Mouse (Mus musculus) heart, adult 2 months (tissue): ENCODE measurements at regions not wholly inside any gene's neighbourhood (a gene's known extent, or its start where the extent isn't known, plus 50 kb on each side); places are given as distances from the start of the nearest gene placed in this dataset.

Source experiments
- DNase-seq, 2 experiments: peaks; one replicate each; pipeline ENCODE4 v3.0.0; 2021
- H3K27ac ChIP-seq: fragments of 200-600 bp; 2 replicates; pipeline ENCODE4 v1.8.1; 2022
- H3K27me3 ChIP-seq: fragments of 200-500 bp; 2 replicates; pipeline ENCODE4 v1.6.1; 2012; ENCODE audit warnings: mild to moderate bottlenecking, low read length, inconsistent platforms, mixed read lengths; ENCODE audit not compliant: control insufficient read depth, insufficient read depth
- H3K36me3 ChIP-seq: fragments of 200-500 bp; 2 replicates; pipeline ENCODE4 v1.6.1; 2012; ENCODE audit warnings: low read length, inconsistent platforms; ENCODE audit not compliant: control insufficient read depth, insufficient read depth
- H3K4me1 ChIP-seq: fragments of 200-500 bp; 2 replicates; pipeline ENCODE4 v1.6.1; 2011; ENCODE audit warnings: low read length; ENCODE audit not compliant: control insufficient read depth, insufficient read depth
- H3K4me3 ChIP-seq: fragments of 200-600 bp; 2 replicates; pipeline ENCODE4 v1.8.1; 2022
- H3K79me2 ChIP-seq: fragments of 200-500 bp; replicated peaks from 2 replicates; pipeline ENCODE4 v1.6.1; 2012; ENCODE audit warnings: mild to moderate bottlenecking, inconsistent platforms, low read length, moderate library complexity, mixed read lengths; ENCODE audit not compliant: control insufficient read depth, insufficient read depth
- H3K9ac ChIP-seq: fragments of 200-500 bp; 2 replicates; pipeline ENCODE4 v1.6.1; 2012; ENCODE audit warnings: low read depth, mild to moderate bottlenecking, control low read depth, inconsistent platforms, low read length, mixed read lengths
- CTCF ChIP-seq: fragments of 200-600 bp; IDR thresholded peaks from 2 replicates; pipeline ENCODE4 v1.8.1; 2022; ENCODE audit warnings: antibody characterized with exemption, mild to moderate bottlenecking, moderate library complexity
- EP300 ChIP-seq: fragments of 200-500 bp; IDR thresholded peaks from 2 replicates; pipeline ENCODE4 v1.6.1; 2011; ENCODE audit warnings: low read depth, low read length, control low read depth; ENCODE audit not compliant: insufficient read depth
- POLR2A ChIP-seq: fragments of 200-500 bp; IDR thresholded peaks from 2 replicates; pipeline ENCODE4 v1.6.1; 2011; ENCODE audit warnings: mild to moderate bottlenecking, low read depth, low read length, control low read depth; ENCODE audit not compliant: insufficient read depth
- WGBS: fragments of 180-500 bp; shearing (Covaris S2); methylation state at CpG from one replicate; pipeline ENCODE4 v1.1.7; 2018; 5-methylcytosine and 5-hydroxymethylcytosine counted together
- intact Hi-C: fragments of 180-260 bp; cut with DNase I; formaldehyde crosslinking; loops from one replicate; pipeline ENCODE4 v1.15.1; 2025

DNA sequence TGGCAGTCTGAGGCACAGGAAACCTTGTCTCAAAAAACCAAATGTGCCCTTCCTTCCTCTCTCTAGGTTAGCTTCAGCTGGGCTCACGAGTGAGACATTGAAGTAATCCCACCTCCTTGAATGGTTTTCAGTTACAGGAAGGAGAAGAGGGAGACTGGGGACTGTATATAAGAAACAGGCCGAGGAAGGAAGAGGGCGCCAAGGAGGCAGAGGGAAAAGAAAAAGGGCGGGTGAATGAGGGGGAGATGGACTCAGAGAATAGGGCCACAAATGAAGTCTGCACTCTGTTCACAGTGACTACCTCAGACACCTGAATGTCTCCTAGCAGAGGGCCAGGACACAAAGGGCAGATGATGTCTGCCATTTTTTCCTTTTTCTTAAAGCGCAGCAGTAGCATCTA is 171.9 kb downstream of the Sox4 start:
- no peaks in the 10 kb centered on the region for H3K4me1 ChIP-seq

DNA sequence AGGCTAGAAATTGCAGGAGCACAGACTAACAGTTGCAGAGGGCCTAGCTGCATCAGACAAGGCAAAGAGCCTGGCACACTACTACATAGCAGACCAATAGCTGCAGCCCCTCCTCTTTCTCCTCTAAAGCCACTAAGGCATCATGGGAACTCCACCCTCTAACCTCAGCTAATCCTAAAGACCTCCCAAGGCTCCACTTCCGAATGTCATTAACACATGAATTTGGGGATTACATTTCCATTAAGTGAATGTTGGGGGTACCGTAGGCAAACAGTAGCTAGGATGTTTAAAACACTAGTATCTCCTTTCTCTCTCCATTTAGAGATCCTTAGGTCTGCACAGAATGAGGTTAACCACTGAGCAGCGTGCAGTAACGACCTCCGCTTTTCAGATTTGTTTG is 173.1 kb downstream of the Sox4 start:
- WGBS = 88% methylated on average over 5 of the region's 5 CpGs

More for the DNA sequence above, 171.9 kb downstream of the Sox4 start:
- Histone ChIP-seq H3K9ac (no peak overlapping the region), H3K27me3 (no peaks in the 10 kb centered on the region), H3K36me3 (no peaks in the 10 kb centered on the region), H3K4me3 (no peak overlapping the region), H3K27ac (no peak overlapping the region), H3K79me2 (no peaks in the 10 kb centered on the region)
- intact Hi-C loops = no loop called here
- no peak for TF ChIP-seq EP300
- no peak for TF ChIP-seq POLR2A
- no peak for TF ChIP-seq CTCF
- WGBS = 65% methylated on average over 5 of the region's 5 CpGs
- no peak for DNase-seq

DNA sequence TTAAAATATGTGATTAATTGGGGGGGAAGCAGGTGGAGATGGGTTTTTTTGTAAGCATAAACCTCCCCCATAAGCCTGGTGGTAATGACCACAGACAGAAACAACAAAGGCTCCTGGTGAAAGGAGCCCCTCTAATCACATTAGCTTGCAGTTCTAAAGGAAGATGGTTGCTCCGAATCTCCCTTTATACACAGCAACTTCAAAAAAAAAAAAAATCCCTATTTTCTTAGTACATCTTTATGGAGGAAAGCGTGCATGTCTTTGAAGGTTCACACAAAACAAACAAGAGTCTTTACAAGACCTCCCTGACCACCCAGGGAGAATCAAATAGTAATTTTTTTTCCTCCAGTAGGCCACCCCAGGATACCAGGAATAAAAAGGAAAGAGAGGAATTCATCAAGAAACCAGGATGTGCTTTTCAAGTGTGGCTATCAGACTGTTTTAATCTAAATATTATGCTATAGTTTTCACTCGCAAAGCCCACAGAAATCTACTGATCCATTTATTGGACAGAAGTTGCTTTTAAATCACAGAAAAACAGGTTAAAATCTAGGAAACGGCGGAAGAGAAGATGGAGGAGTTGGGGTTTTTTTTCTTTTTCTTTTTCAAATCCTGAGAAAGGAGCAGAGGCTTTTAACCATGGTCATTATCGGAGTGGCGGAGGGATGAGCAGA is 178.2 kb downstream of the Sox4 start:
- no peaks in the 10 kb centered on the region for H3K79me2 ChIP-seq
- H3K27ac ChIP-seq = no peak overlapping the region
- DNase-seq = no peak
- no peaks in the 10 kb centered on the region for H3K27me3 ChIP-seq
- WGBS = 97% methylated on average over 7 of the region's 7 CpGs
- H3K36me3 ChIP-seq = no peaks in the 10 kb centered on the region
- no peak for TF ChIP-seq EP300
- no peak for TF ChIP-seq POLR2A
- no peak for TF ChIP-seq CTCF
- no peak overlapping the region for H3K9ac ChIP-seq
- intact Hi-C loops = no loop called here
- H3K4me3 ChIP-seq = no peak overlapping the region
- H3K4me1 ChIP-seq = peaks cover 4% of the 10 kb centered on the region

More for the DNA sequence above, 173.1 kb downstream of the Sox4 start:
- H3K27ac ChIP-seq = no peak overlapping the region
- H3K79me2 ChIP-seq = no peaks in the 10 kb centered on the region
- H3K4me3 ChIP-seq = no peak overlapping the region
- H3K9ac ChIP-seq = no peak overlapping the region
- H3K36me3 ChIP-seq = no peaks in the 10 kb centered on the region
- H3K27me3 ChIP-seq = no peaks in the 10 kb centered on the region
- TF ChIP-seq EP300 (no peak), CTCF (no peak), POLR2A (no peak)
- no peak for DNase-seq
- intact Hi-C loops = no loop called here
- no peaks in the 10 kb centered on the region for H3K4me1 ChIP-seq

GRCm38 (mm10) chr13:28774649-28775048 is 178.9 kb downstream of the Sox4 start:
- Histone ChIP-seq H3K27ac (no peak overlapping the region), H3K27me3 (no peaks in the 10 kb centered on the region), H3K36me3 (peaks cover 2% of the 10 kb centered on the region; the same call in 1 of the 2 replicates), H3K9ac (no peak overlapping the region), H3K79me2 (no peaks in the 10 kb centered on the region), H3K4me1 (peaks cover 6% of the 10 kb centered on the region), H3K4me3 (no peak overlapping the region)
- TF ChIP-seq POLR2A = no peak
- TF ChIP-seq EP300 = no peak
- no peak for TF ChIP-seq CTCF
- DNase-seq = no peak
- WGBS = 95% methylated on average over 7 of the region's 7 CpGs
- intact Hi-C loops = loop anchor here (5.0 kb wide), 1 partner anchor 178 kb away; the partner anchor contains the start of gene Sox4

DNA sequence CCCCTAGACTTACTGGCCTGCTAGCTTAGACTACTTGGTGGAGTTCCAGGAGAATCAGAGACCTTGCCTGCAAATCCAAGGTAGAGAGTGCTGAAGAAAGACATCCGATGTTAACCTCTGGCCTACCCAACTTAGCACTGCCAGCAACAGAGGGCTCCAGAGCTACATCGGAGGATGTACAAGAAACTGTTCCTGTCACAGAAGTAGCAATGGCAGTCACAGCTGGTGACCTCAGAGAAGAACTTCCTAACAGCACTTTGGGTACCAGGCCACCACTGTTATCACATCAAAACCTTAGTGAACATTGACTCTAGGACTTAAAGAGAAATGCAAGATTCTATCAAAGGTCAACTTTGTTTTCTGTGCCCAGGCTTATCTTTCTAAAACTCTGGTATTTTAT is 180.0 kb downstream of the Sox4 start:
- no peak for TF ChIP-seq POLR2A
- TF ChIP-seq EP300 = no peak
- no peak for TF ChIP-seq CTCF
- Histone ChIP-seq H3K27ac (no peak overlapping the region), H3K36me3 (peaks cover 2% of the 10 kb centered on the region; the same call in 1 of the 2 replicates), H3K4me3 (no peak overlapping the region), H3K4me1 (peaks cover 6% of the 10 kb centered on the region), H3K27me3 (no peaks in the 10 kb centered on the region), H3K79me2 (no peaks in the 10 kb centered on the region), H3K9ac (no peak overlapping the region)
- DNase-seq = no peak
- 69% methylated on average over 2 of the region's 2 CpGs for WGBS
- intact Hi-C loops = loop anchor here (5.0 kb wide), 1 partner anchor 179 kb away; the partner anchor contains the start of gene Sox4

DNA sequence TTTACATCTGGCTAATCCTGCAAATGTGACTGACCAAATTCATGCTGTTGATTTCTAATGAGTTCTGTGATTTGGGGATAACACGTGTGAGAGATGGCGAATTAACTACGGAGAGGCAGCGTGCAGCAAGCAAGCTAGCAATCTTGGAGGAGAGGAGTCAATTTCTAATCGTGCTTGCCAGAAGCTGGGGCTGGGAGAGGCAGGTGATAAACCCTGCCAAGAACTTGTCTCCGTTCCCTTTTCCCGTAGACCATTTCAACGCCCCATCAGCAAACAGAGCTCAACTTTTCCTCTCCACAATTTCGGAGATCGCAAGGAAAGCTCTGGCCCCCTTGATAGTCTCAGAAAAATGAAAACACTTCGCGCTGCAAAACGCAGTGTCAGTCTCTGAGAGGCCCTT is 183.0 kb downstream of the Sox4 start:
- H3K27ac ChIP-seq = peak overlapping the region; percentile 31; the same call in 1 of the 2 replicates

More for the DNA sequence above, 183.0 kb downstream of the Sox4 start:
- no peaks in the 10 kb centered on the region for H3K27me3 ChIP-seq
- no peaks in the 10 kb centered on the region for H3K79me2 ChIP-seq
- intact Hi-C loops = loop anchor here (5.0 kb wide), 1 partner anchor 182 kb away; the partner anchor contains the start of gene Sox4
- TF ChIP-seq CTCF = no peak
- H3K4me1 ChIP-seq = peaks cover 6% of the 10 kb centered on the region
- peaks cover 2% of the 10 kb centered on the region; the same call in 1 of the 2 replicates for H3K36me3 ChIP-seq
- DNase-seq = peak; percentile 33 to 49
- H3K9ac ChIP-seq = 0 out of 2 replicates have a peak overlapping the region, but pooled peaks have one; percentile 5
- WGBS = 10% methylated on average over 13 of the region's 13 CpGs
- H3K4me3 ChIP-seq = peak overlapping the region; percentile 22; the same call in 1 of the 2 replicates
